Mouse (Mus musculus) T-helper 1 cell (primary cell): ENCODE measurements around the gene Lhx2.

ENCODE experiments used
- in situ Hi-C: fragments of 300-600 bp; cut with MboI, MseI; formaldehyde crosslinking; loops from one replicate; pipeline ENCODE4 v1.15.1; 2025; ENCODE audit warnings: high pct_unique_total_duplicates

The Lhx2 gene

GRCm38 (mm10) chr2:38359186-38359585 is 20.1 kb downstream of the Lhx2 start:
- in situ Hi-C loops = no loop called here

- in situ Hi-C loops = no loop called here
Measured at GRCm38 (mm10) chr2:38359811-38360210, 20.7 kb downstream of the Lhx2 start.

- in situ Hi-C loops = no loop called here
Measured at GRCm38 (mm10) chr2:38366222-38366621, 27.1 kb downstream of the Lhx2 start.

- in situ Hi-C loops = no loop called here
Measured at GRCm38 (mm10) chr2:38367023-38367422, 27.9 kb downstream of the Lhx2 start.

GRCm38 (mm10) chr2:38367852-38368251 is 28.8 kb downstream of the Lhx2 start:
- in situ Hi-C loops = no loop called here

GRCm38 (mm10) chr2:38368746-38369330 is 29.8 kb downstream of the Lhx2 start:
- in situ Hi-C loops = no loop called here

GRCm38 (mm10) chr2:38375606-38376304 is 36.7 kb downstream of the Lhx2 start:
- in situ Hi-C loops = no loop called here

- in situ Hi-C loops = no loop called here
Measured at GRCm38 (mm10) chr2:38377254-38377653, 38.2 kb downstream of the Lhx2 start.

- in situ Hi-C loops = no loop called here
Measured at GRCm38 (mm10) chr2:38378346-38378745, 39.3 kb downstream of the Lhx2 start.

- in situ Hi-C loops = no loop called here
Measured at GRCm38 (mm10) chr2:38378849-38379545, 39.9 kb downstream of the Lhx2 start.

- in situ Hi-C loops = no loop called here
Measured at GRCm38 (mm10) chr2:38379546-38379870, 40.4 kb downstream of the Lhx2 start.

GRCm38 (mm10) chr2:38380136-38381083 is 41.3 kb downstream of the Lhx2 start:
- in situ Hi-C loops = no loop called here

GRCm38 (mm10) chr2:38387568-38388262 is 48.6 kb downstream of the Lhx2 start:
- in situ Hi-C loops = no loop called here

- in situ Hi-C loops = no loop called here
Measured at GRCm38 (mm10) chr2:38394977-38395868, 56.1 kb downstream of the Lhx2 start.

- in situ Hi-C loops = no loop called here
Measured at GRCm38 (mm10) chr2:38395869-38396236, 56.8 kb downstream of the Lhx2 start.

- in situ Hi-C loops = no loop called here
Measured at GRCm38 (mm10) chr2:38397306-38397705, 58.2 kb downstream of the Lhx2 start.

- in situ Hi-C loops = no loop called here
Measured at GRCm38 (mm10) chr2:38397882-38398281, 58.8 kb downstream of the Lhx2 start.

- in situ Hi-C loops = no loop called here
Measured at GRCm38 (mm10) chr2:38402611-38403010, 63.5 kb downstream of the Lhx2 start.

GRCm38 (mm10) chr2:38403231-38403630 is 64.2 kb downstream of the Lhx2 start:
- in situ Hi-C loops = no loop called here

- in situ Hi-C loops = no loop called here
Measured at GRCm38 (mm10) chr2:38404007-38404596, 65.0 kb downstream of the Lhx2 start.
